Mouse (Mus musculus) bone marrow macrophage, adult 2 months (primary cell): ENCODE measurements around the gene Fam166a. TPM values are rescaled to one million over a fixed set of nuclear protein-coding genes. Genes with fewer than 3 reads are reported as not detected.

Experiments
- H3K27ac ChIP-seq: 2 replicates; pipeline ENCODE4 v1.5.1; 2012; ENCODE audit warnings: low read depth, low read length; ENCODE audit not compliant: insufficient read depth
- H3K4me1 ChIP-seq: 2 replicates; pipeline ENCODE4 v1.6.1; 2012; ENCODE audit warnings: low read length; ENCODE audit not compliant: control insufficient read depth, insufficient read depth
- H3K4me3 ChIP-seq: 2 replicates; pipeline ENCODE4 v1.5.1; 2012; ENCODE audit warnings: mild to moderate bottlenecking, low read length, moderate library complexity; ENCODE audit not compliant: insufficient read depth
- CTCF ChIP-seq: IDR thresholded peaks from 2 replicates; pipeline ENCODE4 v1.5.1; 2012; ENCODE audit warnings: low read depth, mild to moderate bottlenecking, low read length, moderate library complexity
- POLR2A ChIP-seq: IDR thresholded peaks from 2 replicates; pipeline ENCODE4 v1.6.1; 2012; ENCODE audit warnings: mild to moderate bottlenecking, low read depth, low read length, borderline replicate concordance
- polyA plus RNA-seq: library from polyadenylated mRNA; stranded (reverse); fragments of >200 nt; gene quantifications from 2 replicates; pipeline ENCODE4 v1.2.4, GENCODE M21; 2012; ENCODE audit not compliant: missing spikeins, insufficient read depth, insufficient read length

The Fam166a gene
- polyA plus RNA-seq, 1 experiment: not detected

DNA sequence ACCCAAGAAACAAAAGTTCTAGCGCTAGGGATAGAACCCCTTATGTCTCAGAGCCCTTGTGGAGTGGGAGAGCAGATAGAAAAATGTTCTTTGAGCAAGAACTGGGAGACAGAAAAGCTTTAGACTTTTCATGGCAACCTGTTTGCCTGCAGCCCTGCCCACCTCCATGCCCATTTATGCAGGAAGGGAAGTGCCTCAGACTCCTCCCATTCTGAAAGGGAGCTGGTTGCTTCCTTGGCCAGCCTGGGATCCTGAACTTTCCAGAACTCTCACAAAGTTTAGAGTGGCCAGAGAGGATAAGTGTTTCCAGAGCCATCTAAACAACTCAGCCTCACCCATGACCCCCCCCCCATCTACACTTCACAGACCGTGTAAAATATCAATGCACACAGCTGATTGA is 21.4 kb upstream of the Fam166a start:
- H3K4me3 ChIP-seq: peak overlapping the region; percentile 76
- H3K4me1 ChIP-seq: peaks cover 21% of the 10 kb centered on the region
- H3K27ac ChIP-seq: peak overlapping the region; percentile 87
- TF ChIP-seq POLR2A: no peak
- no peak for TF ChIP-seq CTCF

DNA sequence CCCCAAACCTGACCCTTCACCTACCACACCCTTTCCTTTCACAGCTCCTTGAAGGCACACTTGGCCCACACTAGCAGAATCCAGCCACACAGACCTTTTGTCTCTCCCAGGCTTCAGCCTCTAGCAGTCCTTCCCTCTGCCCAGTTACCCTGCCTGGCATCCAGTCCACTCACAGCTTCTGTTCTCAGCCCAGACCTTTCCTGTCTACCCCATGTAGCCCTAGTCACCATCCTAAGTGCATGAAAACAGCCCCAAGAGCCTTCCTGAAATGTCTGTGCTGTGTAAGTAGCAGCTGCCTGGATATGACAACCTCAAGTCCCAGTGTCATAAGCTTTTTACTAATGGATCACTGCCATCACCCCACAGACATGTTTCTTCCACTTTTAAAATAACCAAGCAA is 20.6 kb upstream of the Fam166a start:
- H3K4me1 ChIP-seq: peaks cover 21% of the 10 kb centered on the region

GRCm38 (mm10) chr2:25200631-25201030 is 17.9 kb upstream of the Fam166a start:
- Histone ChIP-seq H3K27ac (no peak overlapping the region), H3K4me1 (peaks cover 15% of the 10 kb centered on the region), H3K4me3 (no peak overlapping the region)
- TF ChIP-seq CTCF: no peak
- no peak for TF ChIP-seq POLR2A

More for the DNA sequence above, 20.6 kb upstream of the Fam166a start:
- peak overlapping the region; percentile 87; the same call in 1 of the 2 replicates for H3K27ac ChIP-seq
- no peak overlapping the region for H3K4me3 ChIP-seq
- TF ChIP-seq POLR2A (no peak), CTCF (no peak)

- TF ChIP-seq POLR2A: no peak
- no peak for TF ChIP-seq CTCF
- Histone ChIP-seq H3K27ac (no peak overlapping the region), H3K4me1 (peaks cover 3% of the 10 kb centered on the region; the same call in 1 of the 2 replicates), H3K4me3 (no peak overlapping the region)
Observed at GRCm38 (mm10) chr2:25203631-25204214, 14.8 kb upstream of the Fam166a start.

DNA sequence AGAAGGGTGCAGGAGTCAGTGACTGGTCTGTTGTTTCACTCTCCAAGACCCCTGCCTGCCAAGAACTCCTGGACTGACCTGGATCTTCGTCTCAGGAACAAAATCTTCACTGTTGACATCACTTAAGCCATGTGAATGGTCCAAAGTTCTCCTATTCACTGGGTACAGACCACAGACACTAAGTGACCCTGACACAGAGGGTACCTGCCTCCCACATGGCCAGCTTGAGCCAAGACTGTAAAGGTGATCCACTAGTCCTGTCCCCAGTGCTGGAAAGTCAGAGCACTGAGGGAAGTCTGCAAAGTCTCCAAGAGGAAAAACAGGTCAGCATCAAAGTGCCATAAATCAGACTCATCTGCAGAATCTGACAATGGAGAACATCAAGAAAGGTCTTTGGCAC is 11.0 kb upstream of the Fam166a start:
- TF ChIP-seq CTCF (no peak), POLR2A (no peak)
- Histone ChIP-seq H3K4me3 (no peak overlapping the region), H3K27ac (no peak overlapping the region), H3K4me1 (peaks cover 11% of the 10 kb centered on the region)

DNA sequence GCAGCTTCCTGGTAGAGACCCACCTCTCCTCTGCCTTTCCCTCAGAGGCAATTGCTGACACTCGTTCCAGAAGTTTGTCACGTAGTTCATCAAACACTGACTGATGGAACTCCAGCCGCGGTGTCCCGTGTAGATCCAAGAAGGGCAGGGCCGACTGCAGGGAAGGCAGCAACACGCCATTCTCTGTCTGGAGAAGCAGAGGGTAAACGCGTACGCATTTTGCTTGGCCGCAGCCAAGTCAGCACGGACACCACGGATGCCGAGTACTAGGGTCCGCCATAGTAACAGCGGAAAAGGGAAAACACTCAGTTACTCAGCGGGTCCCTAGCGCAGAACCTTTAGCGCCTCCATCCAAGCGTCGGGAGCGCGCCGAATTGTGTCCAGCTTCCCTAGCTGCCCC is 7.9 kb upstream of the Fam166a start:
- no peak for TF ChIP-seq POLR2A
- TF ChIP-seq CTCF: no peak
- H3K4me1 ChIP-seq: peaks cover 11% of the 10 kb centered on the region
- peak overlapping the region; percentile 58; the same call in 1 of the 2 replicates for H3K27ac ChIP-seq
- peak overlapping the region; percentile 97 for H3K4me3 ChIP-seq

DNA sequence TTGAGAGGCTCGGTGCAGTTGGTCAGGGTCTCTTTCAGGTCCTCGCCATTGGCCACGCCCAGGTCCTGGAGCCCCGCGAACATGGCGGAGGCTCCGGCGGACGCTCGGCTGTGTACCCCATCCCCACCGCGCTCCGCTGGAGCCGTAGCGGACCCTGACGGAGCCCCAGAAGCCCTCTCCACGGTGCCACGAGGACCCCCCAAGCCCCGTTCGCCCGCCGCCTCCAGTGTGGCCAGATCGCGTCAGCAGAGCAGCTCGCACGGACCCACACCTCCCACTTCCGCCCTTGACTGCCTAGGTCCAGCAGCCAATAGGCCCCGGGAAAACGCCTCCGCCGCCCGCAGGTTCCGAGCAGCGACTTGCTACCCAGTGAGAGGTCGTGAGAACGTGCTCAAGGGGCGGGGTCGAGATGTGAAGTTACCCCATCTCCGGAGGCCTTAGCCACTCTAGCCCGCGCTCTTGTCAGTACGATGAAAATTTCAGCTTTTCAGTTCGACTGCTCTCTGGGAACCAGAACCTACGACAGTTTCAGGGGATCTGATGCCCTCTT is 7.3 kb upstream of the Fam166a start, which contains the start of gene Nelfb:
TSS of gene Nelfb (minus strand) at position 369 of the 550 bp plus-strand sequence.
- Histone ChIP-seq H3K4me3 (peak within 1 kb of the TSS; percentile 97), H3K27ac (peak within 1 kb of the TSS; percentile 58), H3K4me1 (peaks cover 11% of the 10 kb centered on the region)
- TF ChIP-seq POLR2A (no peak), CTCF (no peak)

DNA sequence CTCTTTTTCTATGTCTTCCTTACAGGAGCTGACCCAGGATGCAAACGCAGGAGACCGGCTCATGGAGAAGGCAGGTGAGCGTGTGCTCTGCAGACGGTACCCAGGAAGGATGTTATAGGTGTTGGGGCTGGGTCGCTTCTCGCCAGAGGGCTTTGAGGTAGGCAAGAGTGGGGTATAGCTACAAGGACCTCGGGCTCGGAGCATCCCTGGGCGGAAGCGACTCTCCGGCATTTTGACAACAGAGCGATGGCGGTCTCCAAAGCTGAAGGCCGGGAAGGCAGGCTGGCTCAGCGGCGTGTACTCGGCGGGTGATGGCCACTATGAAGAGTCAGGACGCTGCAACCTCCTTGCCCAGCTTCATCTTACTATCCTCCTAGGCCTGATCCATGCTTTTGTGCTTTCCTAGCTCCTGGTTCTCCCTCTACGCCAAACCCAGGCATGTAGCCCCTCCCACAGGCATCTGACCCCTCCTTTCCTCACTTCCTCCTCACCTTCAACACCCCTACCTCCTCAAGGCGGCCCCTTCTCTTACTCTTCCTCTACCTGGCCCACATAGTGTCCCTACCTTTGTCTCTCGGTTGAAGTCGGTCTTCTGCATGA is 5.2 kb upstream of the Fam166a start:
- Histone ChIP-seq H3K4me1 (peaks cover 11% of the 10 kb centered on the region), H3K4me3 (no peak overlapping the region), H3K27ac (no peak overlapping the region)
- TF ChIP-seq CTCF: no peak
- TF ChIP-seq POLR2A: no peak

- no peak within 1 kb of the TSS for H3K4me3 ChIP-seq
- TF ChIP-seq POLR2A: no peak
- no peak for TF ChIP-seq CTCF
- H3K27ac ChIP-seq: no peak within 1 kb of the TSS
- H3K4me1 ChIP-seq: peaks cover 11% of the 10 kb centered on the region
Observed at GRCm38 (mm10) chr2:25214444-25214843, 4.1 kb upstream of the Fam166a start, which contains the start of gene Stpg3. TSS of gene Stpg3 (minus strand) at chr2:25214637.

DNA sequence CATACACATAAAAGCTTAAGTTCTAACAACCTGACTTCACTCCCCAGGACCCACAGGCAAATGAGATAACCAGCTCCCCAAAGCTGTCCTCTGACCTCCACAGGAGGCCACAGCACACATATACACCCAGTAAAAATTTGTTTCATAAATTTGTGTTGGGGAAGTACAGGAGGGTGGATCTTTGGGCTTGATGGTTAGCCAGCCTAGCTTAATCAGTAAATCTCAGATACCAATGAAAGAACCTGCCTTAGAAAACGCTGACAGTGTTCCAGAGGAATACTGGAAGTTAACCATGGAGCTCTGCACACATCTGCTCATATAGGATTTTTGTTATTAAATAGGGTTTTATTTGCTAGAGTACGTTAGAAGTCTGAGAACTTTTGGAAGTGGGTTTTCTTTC is 879 bp upstream of the Fam166a start:
- Histone ChIP-seq H3K27ac (no peak overlapping the region), H3K4me3 (no peak overlapping the region), H3K4me1 (no peaks in the 10 kb centered on the region)
- no peak for TF ChIP-seq CTCF
- no peak for TF ChIP-seq POLR2A
